12 mouse cellular contexts compared by ENCODE assay signal in the genomic region with DNA sequence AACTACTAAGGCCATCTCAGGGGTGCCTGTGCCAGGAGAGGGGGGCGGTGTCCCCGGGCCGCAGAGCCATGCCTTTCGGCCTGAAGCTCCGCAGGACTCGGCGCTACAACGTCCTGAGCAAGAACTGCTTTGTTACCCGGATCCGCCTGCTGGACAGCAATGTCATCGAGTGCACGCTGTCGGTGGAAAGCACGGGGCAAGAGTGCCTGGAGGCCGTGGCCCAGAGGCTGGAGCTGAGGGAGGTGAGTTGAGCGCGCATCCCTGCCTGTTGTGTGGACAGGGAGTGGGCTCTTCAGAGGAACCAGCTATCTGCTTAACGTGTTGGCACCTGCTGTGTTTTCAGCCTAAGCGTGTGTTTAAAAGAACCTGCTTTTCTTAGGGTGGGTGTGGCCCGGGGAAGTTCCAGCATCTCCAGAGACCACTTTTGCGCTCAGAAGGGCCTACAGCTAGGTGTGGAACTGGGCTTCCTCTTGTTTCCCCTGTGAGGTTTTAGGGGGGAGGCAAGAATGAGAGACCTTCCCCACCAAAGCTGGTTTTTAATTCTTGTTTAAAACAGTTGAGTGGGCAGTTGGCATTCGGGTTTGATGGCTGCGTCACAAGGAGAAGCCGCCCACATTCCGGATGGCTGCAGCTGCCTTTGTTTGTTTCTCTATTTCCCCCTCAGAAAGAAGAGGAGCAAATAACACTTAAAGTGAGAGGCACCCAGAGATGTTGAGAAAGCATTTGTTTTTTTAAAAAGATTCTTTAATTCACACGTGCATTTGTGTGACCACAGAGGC. TPM values are rescaled to one million over a fixed set of nuclear protein-coding genes. Genes with fewer than 3 reads are reported as not detected.
DNase-seq lines count a peak whose midpoint lies in the region; ATAC-seq and TF ChIP-seq lines count a peak whose summit lies in the region.
"Had no signal": no experiment of that assay in that cellular context is flagged by ENCODE, and none has a peak within 500 bp of the region (broad histone marks: within the 10 kb centered on the region; RNA-seq: fewer than 3 reads in every experiment).

No protein-coding gene starts in this region.

- no peak for TF ChIP-seq CTCF in G1E (IDR thresholded peaks at IDR 0.05; ENCODE audit: low read depth, low read length)
- no peak; the same call in 1 of the 2 replicates for TF ChIP-seq CTCF in lung, postnatal 0 days (IDR thresholded peaks at IDR 0.05)

- no peaks in the 10 kb centered on the region for H3K27me3 ChIP-seq in G1E (ENCODE audit: insufficient read depth, low read length)
- no peaks in the 10 kb centered on the region for H3K27me3 ChIP-seq in lung, postnatal 0 days (replicated peaks; ENCODE audit: insufficient read depth, low read length)
- H3K27me3 ChIP-seq in liver, embryonic 12.5 days (replicated peaks), result no peaks in the 10 kb centered on the region

- peak overlapping the region; percentile 10; the same call in 1 of the 2 replicates for H3K27ac ChIP-seq in lung, postnatal 0 days (ENCODE audit: low read length)
- no peak overlapping the region for H3K27ac ChIP-seq in liver, embryonic 12.5 days
- H3K27ac ChIP-seq: midbrain, embryonic 12.5 days had no signal

- H3K4me1 ChIP-seq in G1E (ENCODE audit: insufficient read depth, low read depth, low read length), result no peaks in the 10 kb centered on the region
- H3K4me1 ChIP-seq in lung, postnatal 0 days (ENCODE audit: insufficient read depth, low read depth, low read length), result peaks cover 13% of the 10 kb centered on the region
- peaks cover 11% of the 10 kb centered on the region; the same call in 1 of the 2 replicates for H3K4me1 ChIP-seq in liver, embryonic 12.5 days

- ATAC-seq in G1E (ENCODE audit: extremely low read depth, insufficient number of reproducible peaks, low FRiP score, poor library complexity, severe bottlenecking), result no peak
- no peak for ATAC-seq in lung, postnatal 0 days
- no peak for ATAC-seq in liver, embryonic 12.5 days
- no peak for ATAC-seq in megakaryocyte-erythroid progenitor cell, adult 5-6 weeks (replicated peaks; ENCODE audit: low FRiP score, low TSS enrichment, poor library complexity, severe bottlenecking)

- intact Hi-C loops in heart, postnatal 25 days (cut with DNase I), result no loop called here

- H3K4me3 ChIP-seq in G1E (ENCODE audit: low read depth, low read length), result 0 out of 2 replicates have a peak overlapping the region, but pooled peaks have one; percentile 13
- H3K4me3 ChIP-seq in lung, postnatal 0 days (ENCODE audit: low read depth, low read length), result no peak overlapping the region
- H3K4me3 ChIP-seq in liver, embryonic 12.5 days, result no peak overlapping the region
- H3K4me3 ChIP-seq: midbrain, embryonic 12.5 days had no signal

- peak; percentile 89 for DNase-seq in heart, adult 11 months
- DNase-seq in heart, postnatal 25 days (ENCODE audit: low spot score), result no peak
- no peak for DNase-seq in G1E (ENCODE audit: low spot score)
- DNase-seq in kidney, postnatal 4 days, result peak; percentile 56 to 68
- no peak for DNase-seq in lung, postnatal 0 days (ENCODE audit: low spot score)
- DNase-seq in cerebellum, postnatal 10 days, result no peak
- DNase-seq: cerebellum, postnatal 36 days; gastrocnemius, postnatal 36 days; thymus, postnatal 36 days had no signal

- no peaks in the 10 kb centered on the region for H3K36me3 ChIP-seq in G1E (replicated peaks)
- H3K36me3 ChIP-seq in lung, postnatal 0 days (ENCODE audit: insufficient read depth, low read length), result no peaks in the 10 kb centered on the region
- no peaks in the 10 kb centered on the region for H3K36me3 ChIP-seq in liver, embryonic 12.5 days
- H3K36me3 ChIP-seq: midbrain, embryonic 12.5 days had no signal

- peak; percentile 62; the same call in 1 of the 2 replicates for TF ChIP-seq EP300 in lung, postnatal 0 days (IDR thresholded peaks at IDR 0.05)

- H3K9me3 ChIP-seq in G1E (replicated peaks), result peaks cover 87% of the 10 kb centered on the region
- no peaks in the 10 kb centered on the region for H3K9me3 ChIP-seq in lung, postnatal 0 days (ENCODE audit: low read length)
- no peaks in the 10 kb centered on the region for H3K9me3 ChIP-seq in liver, embryonic 12.5 days (replicated peaks)
- H3K9me3 ChIP-seq: midbrain, embryonic 12.5 days had no signal

- no peak overlapping the region for H3K9ac ChIP-seq in lung, postnatal 0 days (replicated peaks; ENCODE audit: low read depth)
- no peak overlapping the region for H3K9ac ChIP-seq in liver, embryonic 12.5 days
- H3K9ac ChIP-seq: midbrain, embryonic 12.5 days had no signal

- no peak overlapping the region for H3K4me2 ChIP-seq in lung, postnatal 0 days (replicated peaks; ENCODE audit: low read depth, low read length)
- H3K4me2 ChIP-seq in liver, embryonic 12.5 days, result no peak overlapping the region
- H3K4me2 ChIP-seq: midbrain, embryonic 12.5 days had no signal

- 56% methylated on average over 26 of the region's 26 CpGs for WGBS in lung, postnatal 0 days
- 83% methylated on average over 26 of the region's 26 CpGs for WGBS in liver, embryonic 12.5 days (ENCODE audit: insufficient replicate concordance)

RNA-seq across cellular contexts. Expression of a gene that starts 58.8 kb away (rescaled TPM):
- 10 to 100 TPM; 29.4 to 30.9 TPM for total RNA-seq in heart, postnatal 25 days (2021)
- not detected in 2 replicates for total RNA-seq in G1E (2014; fragmentation: Nextera tagmentation)
- 0.11 and 0.17 TPM in 2 replicates for total RNA-seq in G1E (2017)
- polyA plus RNA-seq in G1E (2012), result not detected in 2 replicates
- 4.9 and 5.2 TPM in 2 replicates for polyA plus RNA-seq in lung, postnatal 0 days (2015; fragmentation: Nextera tagmentation; extraction: Ambion mirVana)
- polyA plus RNA-seq in liver, embryonic 12.5 days (2016; fragmentation: Nextera tagmentation; extraction: Ambion mirVana), result 0.70 and 0.86 TPM in 2 replicates
- total RNA-seq in megakaryocyte-erythroid progenitor cell, adult 5-6 weeks (2014; fragmentation: Nextera tagmentation), result 9.0 and 16.3 TPM in 2 replicates
- 5.3 and 7.2 TPM in 2 replicates for total RNA-seq in megakaryocyte-erythroid progenitor cell, adult 5-6 weeks (2017)

Comparison
In these comparisons a context has a peak if more than half of its experiments do, and no peak if none do; other contexts are left out.
1. DNase-seq: peak in heart, adult 11 months (single experiment) and kidney, postnatal 4 days (2 of 2); none in heart, postnatal 25 days (single experiment), G1E (single experiment), lung, postnatal 0 days (single experiment) and cerebellum, postnatal 10 days (0 of 2).
2. RNA of a gene that starts 58.8 kb away (total RNA-seq): 29.4 to 30.9 TPM in heart, postnatal 25 days and 5.3 to 16.3 TPM in megakaryocyte-erythroid progenitor cell, adult 5-6 weeks; 0.11 to 0.17 TPM in G1E; every median in the first group is over 4 times any median in the second.